8 mouse cellular contexts compared by ENCODE assay signal in genomic region chr17:31276207-31276921, GRCm38 (mm10). TPM values are rescaled to one million over a fixed set of nuclear protein-coding genes. Genes with fewer than 3 reads are reported as not detected.
A peak's percentile ranks its signal among the peaks of the same experiment; 100 is the strongest.
DNase-seq lines count a peak whose midpoint lies in the region; ATAC-seq and TF ChIP-seq lines count a peak whose summit lies in the region.

No protein-coding gene starts in this region.

- H3K4me2 ChIP-seq in heart, embryonic 11.5 days = peak overlapping the region; percentile 78
- peak overlapping the region; percentile 89 for H3K4me2 ChIP-seq in intestine, embryonic 16.5 days (ENCODE audit: low read depth, low read length)
- peak overlapping the region; percentile 76 for H3K4me2 ChIP-seq in neural tube, embryonic 14.5 days (ENCODE audit: low read depth, low read length)

- H3K36me3 ChIP-seq in heart, embryonic 11.5 days (ENCODE audit: control insufficient read depth, insufficient read depth, low read length) = no peaks in the 10 kb centered on the region
- peaks cover 7% of the 10 kb centered on the region; the same call in 1 of the 2 replicates for H3K36me3 ChIP-seq in testis, adult 2 months (ENCODE audit: control insufficient read depth, insufficient read depth, low read length)
- H3K36me3 ChIP-seq in intestine, embryonic 16.5 days (ENCODE audit: control insufficient read depth, insufficient read depth, low read length) = no peaks in the 10 kb centered on the region
- H3K36me3 ChIP-seq in neural tube, embryonic 14.5 days (ENCODE audit: control insufficient read depth, insufficient read depth, low read length) = no peaks in the 10 kb centered on the region

- H3K27ac ChIP-seq in heart, embryonic 11.5 days (ENCODE audit: low read depth, low read length) = no peak overlapping the region
- peak overlapping the region; percentile 94 for H3K27ac ChIP-seq in testis, adult 2 months (ENCODE audit: control insufficient read depth, insufficient read depth, low read depth, low read length)
- no peak overlapping the region for H3K27ac ChIP-seq in intestine, embryonic 16.5 days (ENCODE audit: low read length)
- no peak overlapping the region for H3K27ac ChIP-seq in neural tube, embryonic 14.5 days (ENCODE audit: low read depth, low read length)

- H3K4me3 ChIP-seq in heart, embryonic 11.5 days (ENCODE audit: low read depth, low read length) = peak overlapping the region; percentile 53
- H3K4me3 ChIP-seq in testis, adult 2 months (ENCODE audit: control insufficient read depth, low read depth, low read length) = peak overlapping the region; percentile 84
- H3K4me3 ChIP-seq in intestine, embryonic 16.5 days (ENCODE audit: low read length) = peak overlapping the region; percentile 56
- peak overlapping the region; percentile 41 for H3K4me3 ChIP-seq in neural tube, embryonic 14.5 days (ENCODE audit: low read depth, low read length)

- no peak for TF ChIP-seq CTCF in testis, adult 2 months (IDR thresholded peaks at IDR 0.05; ENCODE audit: control insufficient read depth, insufficient read depth, insufficient replicate concordance, low read depth, low read length)

- 26% methylated on average over 9 of the region's 9 CpGs for whole genome bisulfite sequencing in heart, embryonic 11.5 days (ENCODE audit: insufficient replicate concordance)
- WGBS in intestine, embryonic 16.5 days = 25% methylated on average over 9 of the region's 9 CpGs
- 29% methylated on average over 9 of the region's 9 CpGs for WGBS in neural tube, embryonic 14.5 days

- intact Hi-C loops in heart, postnatal 14 days (cut with DNase I) = no loop called here

- no peak; the same call in 1 of the 2 replicates for TF ChIP-seq POLR2A in testis, adult 2 months (IDR thresholded peaks at IDR 0.05; ENCODE audit: control insufficient read depth, low read depth, low read length)

- H3K9ac ChIP-seq in heart, embryonic 11.5 days (ENCODE audit: low read depth, low read length) = 0 out of 2 replicates have a peak overlapping the region, but pooled peaks have one; percentile 35
- H3K9ac ChIP-seq in intestine, embryonic 16.5 days (ENCODE audit: low read depth, low read length) = no peak overlapping the region
- H3K9ac ChIP-seq in neural tube, embryonic 14.5 days (replicated peaks; ENCODE audit: low read depth, low read length) = no peak overlapping the region

- ATAC-seq in heart, embryonic 11.5 days (replicated peaks; ENCODE audit: insufficient number of reproducible peaks, low FRiP score, low TSS enrichment) = no peak
- ATAC-seq in intestine, embryonic 16.5 days = peak; percentile 17; the same call in 1 of the 2 replicates
- no peak for ATAC-seq in neural tube, embryonic 14.5 days (ENCODE audit: low read depth)

- H3K9me3 ChIP-seq in heart, embryonic 11.5 days (replicated peaks; ENCODE audit: control insufficient read depth, low read length) = no peaks in the 10 kb centered on the region
- no peaks in the 10 kb centered on the region for H3K9me3 ChIP-seq in intestine, embryonic 16.5 days (ENCODE audit: control insufficient read depth, low read length)
- no peaks in the 10 kb centered on the region for H3K9me3 ChIP-seq in neural tube, embryonic 14.5 days (ENCODE audit: control insufficient read depth, low read length)

- no peaks in the 10 kb centered on the region for H3K27me3 ChIP-seq in heart, embryonic 11.5 days (ENCODE audit: control insufficient read depth, insufficient read depth, low read length)
- no peaks in the 10 kb centered on the region for H3K27me3 ChIP-seq in testis, adult 2 months (ENCODE audit: control insufficient read depth, insufficient read depth, low read length)
- H3K27me3 ChIP-seq in intestine, embryonic 16.5 days (replicated peaks; ENCODE audit: control insufficient read depth, insufficient read depth, low read length) = no peaks in the 10 kb centered on the region
- no peaks in the 10 kb centered on the region for H3K27me3 ChIP-seq in neural tube, embryonic 14.5 days (ENCODE audit: control insufficient read depth, insufficient read depth, low read length)

- no peak for DNase-seq in heart, postnatal 14 days
- DNase-seq in testis, postnatal 10 days (ENCODE audit: low spot score) = no peak
- no peak for DNase-seq in spleen, postnatal 4 days (ENCODE audit: low spot score in 2 of 2)
- no peak for DNase-seq in cerebellum, postnatal 36 days

- no peaks in the 10 kb centered on the region for H3K4me1 ChIP-seq in heart, embryonic 11.5 days (ENCODE audit: control insufficient read depth, insufficient read depth, low read length)
- peaks cover 23% of the 10 kb centered on the region for H3K4me1 ChIP-seq in testis, adult 2 months (ENCODE audit: control insufficient read depth, insufficient read depth, low read length)
- peaks cover 4% of the 10 kb centered on the region; the same call in 1 of the 2 replicates for H3K4me1 ChIP-seq in intestine, embryonic 16.5 days (ENCODE audit: control insufficient read depth, insufficient read depth, low read length)
- no peaks in the 10 kb centered on the region for H3K4me1 ChIP-seq in neural tube, embryonic 14.5 days (ENCODE audit: control insufficient read depth, insufficient read depth, low read length)

RNA-seq across cellular contexts. Expression of gene Rsph1, which starts 0.8 kb away (rescaled TPM):
- 1.7 and 1.9 TPM in 2 replicates for polyA plus RNA-seq in heart, embryonic 11.5 days (2014; fragmentation: Nextera tagmentation; extraction: Ambion mirVana)
- total RNA-seq in heart, postnatal 14 days (2021) = 1 to 10 TPM; 1.5 to 1.6 TPM
- 550 and 601 TPM in 2 replicates for polyA plus RNA-seq in testis, adult 2 months (2012; rRNA removed)
- 0.88 and 0.94 TPM in 2 replicates for polyA plus RNA-seq in intestine, embryonic 16.5 days (2015; fragmentation: Nextera tagmentation; extraction: Ambion mirVana)
- 2.0 and 3.3 TPM in 2 replicates for polyA plus RNA-seq in neural tube, embryonic 14.5 days (2014; fragmentation: Nextera tagmentation; extraction: Ambion mirVana)

RNA-seq across cellular contexts. Expression of gene Slc37a1, which starts 10.2 kb away (rescaled TPM):
- polyA plus RNA-seq in heart, embryonic 11.5 days (2014; fragmentation: Nextera tagmentation; extraction: Ambion mirVana) = 4.6 TPM in 2 replicates
- 10 to 100 TPM; 11.7 to 12.3 TPM for total RNA-seq in heart, postnatal 14 days (2021)
- polyA plus RNA-seq in testis, adult 2 months (2012; rRNA removed) = 7.2 and 7.7 TPM in 2 replicates
- 21.1 and 21.5 TPM in 2 replicates for polyA plus RNA-seq in intestine, embryonic 16.5 days (2015; fragmentation: Nextera tagmentation; extraction: Ambion mirVana)
- polyA plus RNA-seq in neural tube, embryonic 14.5 days (2014; fragmentation: Nextera tagmentation; extraction: Ambion mirVana) = 10.1 and 10.5 TPM in 2 replicates

Comparison
In these comparisons a context has a peak if more than half of its experiments do, and no peak if none do; other contexts are left out.
1. RNA of gene Rsph1, which starts 0.8 kb away (polyA plus RNA-seq): 550 to 601 TPM in testis, adult 2 months; 2.0 to 3.3 TPM in neural tube, embryonic 14.5 days, 1.7 to 1.9 TPM in heart, embryonic 11.5 days and 0.88 to 0.94 TPM in intestine, embryonic 16.5 days; every median in the first group is over 100 times any median in the second.
2. Peak in every context shown above with its lines, with median percentiles within 50 percentile points of each other: H3K4me2 ChIP-seq and H3K4me3 ChIP-seq.